Mouse (Mus musculus) bone marrow, adult 2 months (tissue): ENCODE data around the gene Slc38a9.

Source experiments
- CTCF ChIP-seq: fragments of 200-500 bp; IDR thresholded peaks from 2 replicates; pipeline ENCODE4 v1.5.1; 2011; ENCODE audit warnings: low read length, control low read depth; ENCODE audit not compliant: control insufficient read depth, insufficient read depth
- POLR2A ChIP-seq: fragments of 200-500 bp; IDR thresholded peaks from 2 replicates; pipeline ENCODE4 v1.6.1; 2011; ENCODE audit warnings: low read depth, mild to moderate bottlenecking, control low read depth, low read length, borderline replicate concordance; ENCODE audit not compliant: control insufficient read depth

DNA sequence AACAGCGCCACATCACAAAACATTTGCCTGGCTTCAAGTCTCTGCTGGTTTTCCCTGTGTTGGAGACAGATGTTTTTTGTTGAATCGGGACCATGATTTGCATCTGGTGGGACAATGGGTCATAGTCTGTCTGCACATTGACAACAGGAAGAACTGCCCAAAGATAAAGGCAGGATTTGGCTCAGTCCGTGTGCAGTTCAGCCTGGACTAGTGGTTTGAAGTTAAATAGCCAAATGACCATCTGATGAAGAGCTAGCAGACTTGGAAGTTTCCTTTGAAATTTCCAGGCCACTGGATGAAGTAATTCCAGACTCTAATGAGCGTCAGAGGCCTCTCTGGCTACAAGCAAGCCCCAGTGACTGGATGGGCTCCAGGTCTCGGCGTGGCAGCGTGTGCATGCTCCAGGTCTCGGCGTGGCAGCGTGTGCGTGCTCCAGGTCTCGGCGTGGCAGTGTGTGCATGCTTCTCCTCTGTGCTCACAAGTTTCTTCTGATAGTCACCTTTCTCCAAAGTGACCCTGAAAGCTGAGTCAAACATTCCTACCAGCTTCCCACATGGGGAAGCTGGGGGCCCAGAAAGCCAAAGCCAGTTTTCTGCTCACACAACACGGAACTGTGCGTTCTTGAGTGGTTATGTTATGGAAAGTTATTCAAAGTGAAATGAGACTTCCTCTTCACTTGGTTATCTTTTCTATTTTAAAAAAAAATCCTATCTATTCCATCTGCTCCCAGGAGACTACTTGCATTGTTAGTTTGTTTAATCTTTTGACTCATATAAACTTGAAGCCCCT is 83.7 kb downstream of the Slc38a9 start:
- TF ChIP-seq POLR2A: no peak
- no peak for TF ChIP-seq CTCF
